Mouse (Mus musculus) left cerebral cortex, adult 2 months (tissue): ENCODE measurements at regions not wholly inside any gene's neighbourhood (a gene's known extent, or its start where the extent isn't known, plus 50 kb on each side); places are given as distances from the start of the nearest gene placed in this dataset.

Experiments used
- DNase-seq, 2 experiments: peaks; one replicate each; pipeline ENCODE4 v3.0.0; 2021 to 2022; ENCODE audit warnings: low spot score in 2 of 2, mixed read lengths in 1 of 2; ENCODE audit errors: extremely low spot score in 1 of 2
- H3K27ac ChIP-seq: fragments of 200-600 bp; 2 replicates; pipeline ENCODE4 v1.8.1; 2022
- H3K4me3 ChIP-seq: fragments of 200-600 bp; 2 replicates; pipeline ENCODE4 v1.8.1; 2022
- CTCF ChIP-seq: fragments of 200-600 bp; IDR thresholded peaks from 2 replicates; pipeline ENCODE4 v1.8.1; 2022; ENCODE audit warnings: antibody characterized with exemption, mild to moderate bottlenecking, moderate library complexity
- intact Hi-C: fragments of 180-260 bp; cut with DNase I; formaldehyde crosslinking; loops from one replicate; pipeline ENCODE4 v1.15.1; 2025

DNA sequence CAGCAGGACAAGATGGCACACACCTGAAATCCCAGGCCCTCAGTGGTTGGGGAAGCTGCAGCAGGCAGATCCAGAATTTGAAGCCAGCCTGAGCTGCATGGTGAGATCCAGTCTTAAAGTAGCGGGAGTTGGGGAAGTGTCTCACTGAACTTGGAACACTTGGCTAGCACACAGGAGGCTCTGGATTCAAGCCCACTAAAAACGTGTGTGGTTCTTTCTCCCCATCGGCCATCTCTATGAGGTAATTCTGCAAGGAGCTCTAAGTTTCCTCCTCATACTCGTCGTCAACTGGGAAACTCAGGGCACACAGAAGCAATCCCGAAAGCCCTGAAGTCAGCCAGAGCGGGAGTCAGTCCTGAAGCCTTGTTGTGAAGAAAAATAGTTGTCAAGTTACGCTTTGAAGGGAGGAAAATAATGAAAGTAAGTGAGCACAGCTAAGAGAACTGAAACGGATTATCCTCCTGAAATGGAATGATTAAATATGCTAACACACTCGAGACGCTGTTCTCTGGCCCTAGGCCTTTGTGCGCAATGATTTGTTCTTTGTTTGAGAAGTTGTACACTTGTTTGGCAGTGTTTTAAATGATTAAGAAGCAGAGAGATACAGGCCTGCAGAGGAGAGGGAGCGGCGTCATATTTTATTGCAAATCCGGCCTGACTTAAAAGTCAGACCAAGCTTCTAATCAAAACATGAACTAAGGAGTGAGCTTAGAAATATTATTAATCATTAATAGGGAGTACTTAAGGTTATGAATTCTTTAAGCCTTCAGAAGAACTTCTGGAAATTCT lies 69.0 kb upstream of the Ercc4 start:
- no peak for TF ChIP-seq CTCF
- Histone ChIP-seq H3K4me3 (no peak overlapping the region), H3K27ac (no peak overlapping the region)
- DNase-seq, result no peak
- intact Hi-C loops, result no loop called here

DNA sequence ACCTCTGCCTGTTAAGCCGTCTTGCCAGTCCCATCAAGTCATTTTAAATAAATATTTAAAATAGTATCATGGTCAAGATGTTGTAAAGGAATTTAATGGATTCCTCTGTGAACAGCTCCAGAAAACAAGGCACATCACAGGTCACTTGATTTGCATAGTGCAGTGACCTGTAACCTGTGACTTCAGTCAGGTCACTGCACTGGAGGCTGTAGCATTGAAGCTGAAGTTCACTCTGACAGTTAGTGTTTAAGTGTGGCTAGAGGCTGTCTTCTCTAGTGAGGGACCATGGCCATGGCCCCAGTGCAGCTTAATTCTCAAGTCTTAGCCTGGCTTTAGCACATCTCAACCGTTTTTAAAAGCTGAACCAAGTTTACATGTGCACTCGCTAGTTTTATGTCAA lies 68.1 kb upstream of the Ercc4 start:
- no peak for TF ChIP-seq CTCF
- intact Hi-C loops, result no loop called here
- Histone ChIP-seq H3K4me3 (no peak overlapping the region), H3K27ac (no peak overlapping the region)
- DNase-seq, result no peak

DNA sequence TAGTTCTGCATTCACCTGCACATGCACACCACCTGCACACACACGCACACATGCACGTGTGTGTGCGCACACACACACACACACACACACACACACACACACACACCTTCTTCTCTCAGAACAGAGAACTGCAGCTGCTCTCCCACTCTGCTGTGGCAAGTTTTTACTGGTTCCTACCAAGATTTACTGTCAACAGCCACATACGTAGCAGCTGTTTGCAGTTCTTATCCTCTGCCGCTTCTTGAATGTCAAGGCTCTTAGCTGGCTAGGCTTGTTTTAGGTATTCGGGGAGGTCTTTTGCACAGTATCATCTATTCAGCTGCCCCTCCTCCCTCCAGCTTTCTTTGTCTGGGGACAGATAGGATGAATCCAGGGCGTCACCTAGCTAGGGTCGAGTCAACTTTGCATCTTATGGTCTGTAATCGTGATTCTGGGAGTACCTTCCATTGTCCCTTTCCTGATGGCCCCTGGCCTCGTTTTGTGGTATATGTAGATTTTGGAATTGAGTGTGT lies 64.3 kb upstream of the Ercc4 start:
- H3K4me3 ChIP-seq, result no peak overlapping the region
- no peak for TF ChIP-seq CTCF
- no peak for DNase-seq
- no peak overlapping the region for H3K27ac ChIP-seq
- intact Hi-C loops, result no loop called here

DNA sequence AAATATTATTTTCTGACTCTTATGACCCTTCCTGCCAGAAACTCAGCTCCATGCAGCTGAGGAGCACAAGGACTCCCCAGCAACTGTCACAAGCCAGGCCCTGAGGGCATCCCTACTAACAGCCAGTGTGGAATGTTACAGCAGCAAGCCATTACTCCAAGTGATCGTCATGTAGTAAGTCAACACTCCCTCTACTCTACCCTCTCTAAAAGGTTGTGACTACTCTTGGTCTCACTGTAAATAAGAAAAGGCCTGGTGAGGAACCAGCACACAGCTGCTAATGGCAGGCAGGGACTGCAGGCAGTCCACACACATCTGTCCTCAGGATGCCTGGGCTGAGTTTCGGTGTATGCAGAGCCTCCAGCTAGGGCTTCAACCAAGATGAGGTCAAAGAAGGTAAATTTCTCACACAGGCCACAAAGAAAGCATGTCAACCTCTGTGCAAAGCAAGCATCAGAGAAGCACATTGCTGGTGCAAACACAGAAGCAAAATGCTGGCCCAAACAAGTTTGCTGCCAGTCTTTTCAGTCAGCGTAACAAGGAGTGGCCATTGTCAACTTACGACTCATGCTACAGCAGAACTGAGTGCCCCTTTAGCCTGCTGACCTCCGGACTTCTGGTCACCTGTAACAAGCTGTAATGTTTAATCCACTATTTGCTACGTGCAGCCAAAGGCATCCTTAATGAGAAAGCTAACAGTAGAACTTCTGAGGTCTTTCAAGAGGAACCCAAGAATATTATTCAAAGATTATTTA lies 62.9 kb upstream of the Ercc4 start:
- H3K4me3 ChIP-seq, result no peak overlapping the region
- DNase-seq, result no peak
- TF ChIP-seq CTCF, result no peak
- no peak overlapping the region for H3K27ac ChIP-seq
- intact Hi-C loops, result no loop called here

DNA sequence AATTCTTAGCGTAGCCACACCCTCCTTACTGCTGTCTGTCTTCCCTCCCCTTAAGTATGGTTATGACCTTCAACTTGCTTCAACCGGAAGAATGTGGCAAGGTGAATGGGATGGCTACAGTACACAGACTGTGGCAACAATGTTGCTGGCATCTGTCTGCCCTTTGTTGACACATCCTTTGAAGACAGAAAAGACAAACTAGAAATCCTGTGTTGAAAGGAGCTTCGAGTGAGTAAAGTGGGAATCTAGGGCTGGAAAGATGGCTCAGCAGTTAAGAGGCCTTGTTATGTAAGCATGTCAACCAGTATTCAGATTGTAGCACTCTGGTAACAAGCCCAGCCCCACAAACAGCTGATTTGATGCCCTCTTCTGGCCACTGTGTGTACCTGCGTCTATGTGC lies 60.2 kb upstream of the Ercc4 start:
- intact Hi-C loops, result no loop called here
- no peak; the same call in none of the 2 replicates for TF ChIP-seq CTCF
- H3K27ac ChIP-seq, result no peak overlapping the region

DNA sequence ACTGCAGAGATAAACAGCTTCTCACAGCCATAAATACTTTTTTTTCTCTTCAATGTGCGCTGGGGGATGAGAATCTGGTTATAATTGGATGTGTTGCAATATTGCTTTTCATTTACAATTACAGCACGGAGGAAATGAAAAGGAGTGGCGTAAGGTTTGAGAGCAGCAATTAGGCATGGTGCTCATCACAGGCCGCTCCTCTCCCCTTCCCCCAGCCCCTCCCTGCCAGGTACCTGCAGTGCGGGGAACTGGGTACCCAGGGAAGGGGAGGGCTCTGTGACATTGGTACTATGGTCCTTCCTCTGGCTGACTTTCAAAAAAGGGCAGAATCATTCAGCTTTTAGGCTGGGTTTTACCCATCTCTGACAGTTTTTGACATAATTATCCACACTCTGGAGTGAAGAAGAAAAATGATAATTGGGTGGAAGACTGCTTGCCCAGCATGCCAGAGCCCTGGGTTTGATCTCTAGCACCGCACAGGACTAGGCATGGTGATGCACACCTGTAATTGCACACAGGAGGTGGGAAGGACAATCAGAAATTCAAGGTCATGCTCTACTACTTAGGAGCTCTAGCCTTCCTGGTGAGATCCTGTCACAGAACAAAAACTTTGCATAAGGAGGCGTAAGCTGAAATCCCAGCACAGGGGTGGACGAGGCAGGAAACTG lies 59.1 kb upstream of the Ercc4 start:
- Histone ChIP-seq H3K4me3 (no peak overlapping the region), H3K27ac (no peak overlapping the region)
- intact Hi-C loops, result no loop called here
- TF ChIP-seq CTCF, result no peak
- DNase-seq, result no peak

More for the DNA sequence above, 60.2 kb upstream of the Ercc4 start:
- DNase-seq, result no peak
- H3K4me3 ChIP-seq, result no peak overlapping the region

- no peak for TF ChIP-seq CTCF
- intact Hi-C loops, result no loop called here
- H3K27ac ChIP-seq, result no peak overlapping the region
- H3K4me3 ChIP-seq, result no peak overlapping the region
- no peak for DNase-seq
These were observed 54.5 kb upstream of the Ercc4 start for GRCm38 (mm10) chr16:13054956-13055355.
